Mouse (Mus musculus) midbrain, embryonic 14.5 days (tissue): ENCODE results near the gene Sox21. TPM values are rescaled to one million over a fixed set of nuclear protein-coding genes. Genes with fewer than 3 reads are reported as not detected.

Experiments
- ATAC-seq: fragments of 200-750 bp; cut with Nextera tagmentation; 2 replicates; pipeline ENCODE4 v1.8.0; 2017; ENCODE audit warnings: moderate number of reproducible peaks, moderate library complexity; ENCODE audit not compliant: low FRiP score, low TSS enrichment
- DNase-seq: peaks from one replicate; pipeline ENCODE4 v3.0.0-alpha.2; 2015
- H3K27ac ChIP-seq: fragments of 300-500 bp; sonication (generic); replicated peaks from 2 replicates; pipeline ENCODE4 v1.5.1; 2014; ENCODE audit warnings: mild to moderate bottlenecking, low read depth, low read length, moderate library complexity
- H3K27me3 ChIP-seq: fragments of 300-500 bp; sonication (generic); 2 replicates; pipeline ENCODE4 v1.6.1; 2014; ENCODE audit warnings: low read length, control low read depth, mixed read lengths; ENCODE audit not compliant: control insufficient read depth, insufficient read depth
- H3K36me3 ChIP-seq: fragments of 300-500 bp; sonication (generic); 2 replicates; pipeline ENCODE4 v1.6.1; 2014; ENCODE audit warnings: low read length, control low read depth; ENCODE audit not compliant: control insufficient read depth, insufficient read depth
- H3K4me1 ChIP-seq: fragments of 300-500 bp; sonication (generic); 2 replicates; pipeline ENCODE4 v1.6.1; 2014; ENCODE audit warnings: mild to moderate bottlenecking, antibody characterized with exemption, low read length, control low read depth; ENCODE audit not compliant: control insufficient read depth, insufficient read depth
- H3K4me2 ChIP-seq: fragments of 300-500 bp; sonication (generic); 2 replicates; pipeline ENCODE4 v1.6.1; 2014; ENCODE audit warnings: mild to moderate bottlenecking, low read length, moderate library complexity
- H3K4me3 ChIP-seq: fragments of 300-500 bp; sonication (generic); replicated peaks from 2 replicates; pipeline ENCODE4 v1.5.1; 2014; ENCODE audit warnings: low read depth, low read length
- H3K9ac ChIP-seq: fragments of 300-500 bp; sonication (generic); replicated peaks from 2 replicates; pipeline ENCODE4 v1.6.1; 2014; ENCODE audit warnings: mild to moderate bottlenecking, low read length, moderate library complexity
- H3K9me3 ChIP-seq: fragments of 300-500 bp; sonication (generic); 2 replicates; pipeline ENCODE4 v1.6.1; 2016; ENCODE audit warnings: low read length, control low read depth, mixed read lengths; ENCODE audit not compliant: control insufficient read depth
- WGBS: fragments of 180-500 bp; shearing (Covaris S2); extraction: QIAGEN DNeasy Blood & Tissue Kit; methylation state at CpG from one replicate; pipeline ENCODE4 v1.1.7; 2014; 5-methylcytosine and 5-hydroxymethylcytosine counted together
- polyA plus RNA-seq: library from polyadenylated mRNA; unstranded; fragments of >200 nt; fragmentation: Nextera tagmentation; extraction: Ambion mirVana; gene quantifications from 2 replicates; pipeline ENCODE4 v1.2.1, GENCODE M21; 2014

The Sox21 gene
- polyA plus RNA-seq, 1 experiment from 2014 or later: 22.2 TPM

- under 1% methylated on average over 8 of the region's 8 CpGs for WGBS
- H3K9me3 ChIP-seq: no peaks in the 10 kb centered on the region
- H3K4me1 ChIP-seq: peaks cover 23% of the 10 kb centered on the region
- H3K36me3 ChIP-seq: no peaks in the 10 kb centered on the region
- peak; percentile 50 for DNase-seq
- peaks cover 42% of the 10 kb centered on the region for H3K27me3 ChIP-seq
- H3K4me3 ChIP-seq: peak overlapping the region; percentile 19
- H3K9ac ChIP-seq: peak overlapping the region; percentile 24; the same call in 1 of the 2 replicates
- ATAC-seq: no peak
- H3K27ac ChIP-seq: peak overlapping the region; percentile 66; the same call in 1 of the 2 replicates
- H3K4me2 ChIP-seq: peak overlapping the region; percentile 48
Measured at GRCm38 (mm10) chr14:118232381-118232970, 4.4 kb downstream of the Sox21 start.

DNA sequence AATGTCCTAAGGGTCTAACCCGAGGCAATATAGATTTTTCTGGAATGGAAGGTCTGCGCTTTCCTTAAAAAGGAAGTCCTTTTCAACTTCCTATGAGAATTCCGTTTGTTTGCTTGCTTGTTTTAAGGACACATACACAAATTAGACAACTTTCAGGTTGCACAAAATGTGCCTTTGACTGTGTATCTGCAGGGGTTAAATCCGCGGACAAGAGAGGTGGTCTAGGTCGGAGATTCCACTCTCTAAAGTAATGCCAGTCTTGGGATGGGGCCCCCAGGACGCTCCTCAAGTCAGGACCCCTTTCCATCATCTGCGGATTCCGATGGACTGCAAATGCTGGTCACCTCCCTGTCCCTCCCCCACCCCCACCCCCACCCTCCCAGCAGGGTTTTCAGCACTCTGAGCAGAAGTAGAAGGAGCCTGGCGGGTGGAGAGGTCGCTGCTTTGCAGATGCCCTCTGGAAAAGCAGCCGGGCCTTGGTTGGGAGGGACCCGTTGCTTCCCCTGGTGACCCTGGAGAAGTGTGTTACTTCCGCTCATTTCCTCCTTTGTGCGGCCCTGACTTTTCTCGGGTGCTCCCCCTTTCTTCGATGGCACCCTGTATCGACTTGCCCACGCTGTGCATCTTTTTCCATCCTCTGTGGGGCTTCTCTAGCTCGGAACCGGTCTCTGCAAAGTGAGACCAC, 10.2 kb downstream of the Sox21 start:
- Histone ChIP-seq H3K27me3 (peaks cover 56% of the 10 kb centered on the region; the same call in 1 of the 2 replicates), H3K9ac (no peak overlapping the region), H3K36me3 (no peaks in the 10 kb centered on the region), H3K9me3 (no peaks in the 10 kb centered on the region), H3K4me3 (no peak overlapping the region), H3K27ac (no peak overlapping the region), H3K4me2 (peak overlapping the region; percentile 39), H3K4me1 (peaks cover 33% of the 10 kb centered on the region)
- no peak for ATAC-seq
- peak; percentile 14 for DNase-seq
- 2% methylated on average over 21 of the region's 21 CpGs for WGBS

DNA sequence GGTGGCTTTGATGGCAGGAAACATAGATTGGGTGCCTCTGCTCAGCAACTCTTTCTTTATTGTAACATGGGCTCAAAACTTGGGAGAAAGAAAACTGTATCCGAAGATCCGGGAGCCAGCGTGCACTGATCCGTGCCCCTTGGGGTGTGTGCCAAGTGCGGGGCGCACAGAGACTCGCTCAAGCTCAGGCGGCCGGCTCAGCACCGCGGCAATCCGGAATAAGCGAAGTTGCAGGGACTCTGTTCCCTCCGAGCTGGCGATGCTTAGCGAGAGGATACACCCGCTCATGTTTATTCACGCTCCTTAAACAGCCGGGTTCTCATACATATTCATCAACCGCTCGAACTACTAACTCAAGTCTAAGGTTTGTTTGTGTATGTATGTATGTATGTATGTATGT, 10.9 kb downstream of the Sox21 start:
- H3K36me3 ChIP-seq: no peaks in the 10 kb centered on the region
- no peak overlapping the region for H3K4me3 ChIP-seq
- peaks cover 33% of the 10 kb centered on the region for H3K4me1 ChIP-seq
- H3K27me3 ChIP-seq: peaks cover 53% of the 10 kb centered on the region; the same call in 1 of the 2 replicates
- H3K27ac ChIP-seq: peak overlapping the region; percentile 42; the same call in 1 of the 2 replicates
- H3K4me2 ChIP-seq: peak overlapping the region; percentile 39
- no peaks in the 10 kb centered on the region for H3K9me3 ChIP-seq
- H3K9ac ChIP-seq: no peak overlapping the region
- DNase-seq (peak; percentile 81), ATAC-seq (peak; percentile 28)
- under 1% methylated on average over 21 of the region's 21 CpGs for WGBS

GRCm38 (mm10) chr14:118225061-118225743, 11.6 kb downstream of the Sox21 start:
- Histone ChIP-seq H3K4me2 (peak overlapping the region; percentile 39), H3K27me3 (peaks cover 52% of the 10 kb centered on the region; the same call in 1 of the 2 replicates)

DNA sequence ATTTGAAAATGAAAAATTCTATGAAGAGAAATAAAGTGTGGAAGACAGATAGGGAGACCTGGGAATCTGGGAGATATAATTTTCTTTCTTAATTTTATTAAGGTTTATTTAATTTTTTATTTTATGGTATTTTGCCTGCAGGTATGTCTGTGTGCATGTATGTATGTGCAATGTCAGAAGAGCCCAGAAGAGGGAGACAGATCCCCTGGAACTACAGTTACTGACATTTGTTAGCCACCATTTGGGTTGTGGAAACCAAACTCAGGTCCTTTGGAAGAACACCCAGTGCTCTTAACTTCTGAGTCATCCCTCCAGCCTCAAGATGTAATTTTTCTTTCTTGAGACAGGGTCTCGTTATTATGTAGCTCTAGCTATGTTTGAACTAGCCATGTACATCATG, 15.9 kb downstream of the Sox21 start:
- H3K27me3 ChIP-seq: peaks cover 26% of the 10 kb centered on the region; the same call in 1 of the 2 replicates
- DNase-seq: no peak
- H3K27ac ChIP-seq: no peak overlapping the region
- no peak for ATAC-seq
- H3K9me3 ChIP-seq: no peaks in the 10 kb centered on the region
- 92% methylated on average over 1 of the region's 1 CpGs for WGBS
- no peak overlapping the region for H3K4me3 ChIP-seq
- no peaks in the 10 kb centered on the region for H3K36me3 ChIP-seq
- H3K4me2 ChIP-seq: no peak overlapping the region
- H3K9ac ChIP-seq: no peak overlapping the region
- H3K4me1 ChIP-seq: peaks cover 9% of the 10 kb centered on the region

More at GRCm38 (mm10) chr14:118225061-118225743, 11.6 kb downstream of the Sox21 start:
- WGBS: 33% methylated on average over 16 of the region's 16 CpGs
- ATAC-seq (no peak), DNase-seq (peak; percentile 39)
- H3K9me3 ChIP-seq: no peaks in the 10 kb centered on the region
- no peaks in the 10 kb centered on the region for H3K36me3 ChIP-seq
- no peak overlapping the region for H3K4me3 ChIP-seq
- peaks cover 33% of the 10 kb centered on the region for H3K4me1 ChIP-seq
- H3K9ac ChIP-seq: no peak overlapping the region
- peak overlapping the region; percentile 42; the same call in 1 of the 2 replicates for H3K27ac ChIP-seq

DNA sequence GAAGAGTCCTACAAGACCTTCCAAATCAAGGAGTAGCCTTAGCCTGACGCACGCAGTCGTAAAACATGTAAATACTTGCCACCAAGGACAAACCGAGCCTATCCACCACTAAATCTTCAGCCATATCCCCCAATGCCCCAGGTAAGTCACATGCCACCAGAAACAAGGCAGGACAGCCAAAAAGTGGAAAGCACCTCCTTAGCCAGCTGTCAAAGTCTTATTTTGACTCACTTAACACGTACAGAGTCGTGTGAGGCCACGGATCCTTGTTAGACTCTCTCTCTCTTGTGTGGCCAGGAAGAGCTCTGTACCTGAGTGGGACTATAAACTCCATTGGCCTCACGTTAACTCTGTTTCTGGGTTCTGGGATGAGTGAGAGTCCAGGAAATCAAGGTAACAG, 20.0 kb downstream of the Sox21 start:
- DNase-seq (no peak), ATAC-seq (no peak)
- no peaks in the 10 kb centered on the region for H3K27me3 ChIP-seq
- H3K9me3 ChIP-seq: no peaks in the 10 kb centered on the region
- H3K4me1 ChIP-seq: no peaks in the 10 kb centered on the region
- H3K4me3 ChIP-seq: no peak overlapping the region
- H3K36me3 ChIP-seq: no peaks in the 10 kb centered on the region
- no peak overlapping the region for H3K27ac ChIP-seq
- H3K4me2 ChIP-seq: no peak overlapping the region
- no peak overlapping the region for H3K9ac ChIP-seq
- 92% methylated on average over 8 of the region's 8 CpGs for WGBS

DNA sequence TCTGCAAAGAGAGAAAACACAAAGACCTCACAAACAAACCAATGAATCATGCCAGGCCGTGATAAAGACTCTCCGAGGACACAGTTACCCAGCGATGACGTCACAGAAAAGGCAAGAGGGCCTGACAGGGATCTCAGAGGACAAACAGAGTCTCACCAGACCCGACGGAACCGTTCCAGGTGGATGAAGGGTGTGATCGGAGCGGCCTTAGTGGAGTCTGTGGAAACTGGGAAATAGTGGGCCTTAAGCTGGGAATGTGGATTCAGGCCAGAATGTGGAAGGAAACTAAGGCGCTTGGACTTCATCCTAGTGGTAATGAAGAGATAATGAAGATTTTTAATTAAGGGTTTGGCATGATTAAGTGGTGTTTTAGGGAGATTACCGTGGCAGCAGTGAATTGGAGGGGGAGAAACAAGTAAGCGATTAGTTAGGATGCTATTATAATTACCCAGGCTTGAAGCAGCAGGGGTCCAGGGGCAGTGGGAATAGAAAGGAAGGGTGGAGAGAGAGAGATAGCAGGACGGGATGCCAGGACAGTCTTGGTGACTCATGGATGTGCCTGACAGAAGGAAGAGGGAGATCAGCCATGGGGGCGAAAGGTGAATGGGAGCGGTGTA, 24.5 kb downstream of the Sox21 start:
- H3K27ac ChIP-seq: no peak overlapping the region
- H3K4me1 ChIP-seq: no peaks in the 10 kb centered on the region
- H3K27me3 ChIP-seq: no peaks in the 10 kb centered on the region
- no peak overlapping the region for H3K4me2 ChIP-seq
- no peaks in the 10 kb centered on the region for H3K36me3 ChIP-seq
- no peak for ATAC-seq
- H3K9ac ChIP-seq: no peak overlapping the region
- 0 out of 2 replicates have a peak, but pooled peaks cover 5% of the 10 kb centered on the region for H3K9me3 ChIP-seq
- DNase-seq: no peak
- no peak overlapping the region for H3K4me3 ChIP-seq
- WGBS: 70% methylated on average over 15 of the region's 15 CpGs

- DNase-seq (peak; percentile 88), ATAC-seq (no peak; the same call in 1 of the 2 replicates)
- H3K36me3 ChIP-seq: no peaks in the 10 kb centered on the region
- H3K9me3 ChIP-seq: 0 out of 2 replicates have a peak, but pooled peaks cover 6% of the 10 kb centered on the region
- H3K4me3 ChIP-seq: no peak overlapping the region
- 4% methylated on average over 5 of the region's 5 CpGs for WGBS
- no peaks in the 10 kb centered on the region for H3K27me3 ChIP-seq
- no peaks in the 10 kb centered on the region for H3K4me1 ChIP-seq
- no peak overlapping the region for H3K4me2 ChIP-seq
- H3K27ac ChIP-seq: no peak overlapping the region
- H3K9ac ChIP-seq: no peak overlapping the region
Measured at GRCm38 (mm10) chr14:118209642-118210041, 27.2 kb downstream of the Sox21 start.
